Mouse (Mus musculus) MEL (cell line): ENCODE data around the gene Ptpra.

Source experiments
- CTCF ChIP-seq, 3 experiments: IDR thresholded peaks in 2 of 3; conservative IDR thresholded peaks in 1 of 3; 2 replicates each; pipeline ENCODE4 v1.5.1; 2011 to 2012; ENCODE audit warnings: low read length in 3 of 3, low read depth in 2 of 3, mild to moderate bottlenecking in 2 of 3, improper control_type of control experiment in 1 of 3, inconsistent platforms in 1 of 3, mixed read lengths in 1 of 3, moderate library complexity in 1 of 3; ENCODE audit not compliant: control insufficient read depth in 1 of 3, insufficient read depth in 1 of 3, poor library complexity in 1 of 3, severe bottlenecking in 1 of 3
- MEF2A ChIP-seq: IDR thresholded peaks from 2 replicates; pipeline ENCODE4 v1.6.1; 2014; ENCODE audit warnings: low read depth, mild to moderate bottlenecking, inconsistent platforms, low read length, improper control_type of control experiment; ENCODE audit not compliant: poor library complexity, insufficient replicate concordance, severe bottlenecking; ENCODE audit errors: extremely low read depth
- TAL1 ChIP-seq: IDR thresholded peaks from 2 replicates; pipeline ENCODE4 v1.6.1; 2012; ENCODE audit warnings: mild to moderate bottlenecking, inconsistent platforms, low read length, moderate library complexity, mixed read lengths
- ZMIZ1 ChIP-seq: IDR thresholded peaks from 2 replicates; pipeline ENCODE4 v1.6.1; 2012; ENCODE audit warnings: low read depth, mild to moderate bottlenecking, inconsistent platforms, low read length, improper control_type of control experiment, moderate library complexity
- ZNF384 ChIP-seq: IDR thresholded peaks from 2 replicates; pipeline ENCODE4 v1.6.1; 2012; ENCODE audit warnings: low read depth, mild to moderate bottlenecking, inconsistent platforms, low read length, improper control_type of control experiment

GRCm38 (mm10) chr2:130546957-130547356 lies 96.9 kb downstream of the Ptpra start:
- TF ChIP-seq CTCF (IDR thresholded peaks at IDR 0.05 in 2 of 3, conservative IDR thresholded peaks at IDR 0.05 in 1 of 3; ENCODE audit: control insufficient read depth in 1 of 3, insufficient read depth in 1 of 3, low read depth in 2 of 3, low read length in 3 of 3, poor library complexity in 1 of 3, severe bottlenecking in 1 of 3) (no peak), MEF2A (no peak), TAL1 (no peak), ZNF384 (no peak), ZMIZ1 (no peak)
